In the genomic region with DNA sequence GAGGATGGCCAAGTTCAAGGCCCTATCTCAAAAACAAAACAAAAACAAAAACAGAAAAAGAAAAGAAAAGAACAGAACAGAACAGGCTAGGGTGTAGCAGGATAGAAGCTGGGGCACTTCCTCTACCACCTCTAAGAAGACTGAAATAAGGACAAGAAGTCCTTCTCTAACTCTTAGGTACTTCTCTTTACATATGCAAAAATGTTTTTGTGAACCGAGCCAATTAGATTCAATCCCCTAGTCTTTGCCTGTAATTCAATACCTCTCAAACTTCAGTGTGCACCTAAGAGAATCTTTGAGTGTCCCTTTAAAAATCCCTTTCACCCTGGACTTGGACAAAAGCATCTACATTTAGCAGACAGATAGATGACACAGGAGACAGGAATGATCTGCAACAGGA, we compare ENCODE assay signal across 11 mouse cellular contexts. TPM values are rescaled to one million over a fixed set of nuclear protein-coding genes. Genes with fewer than 3 reads are reported as not detected.
A peak's percentile ranks its signal among the peaks of the same experiment; 100 is the strongest.
DNase-seq lines count a peak whose midpoint lies in the region; ATAC-seq lines count a peak whose summit lies in the region.
"Had no signal": no experiment of that assay in that cellular context is flagged by ENCODE, and none has a peak within 500 bp of the region (broad histone marks: within the 10 kb centered on the region; RNA-seq: fewer than 3 reads in every experiment).

No protein-coding gene starts in this region.

- H3K36me3 ChIP-seq in embryonic facial prominence, embryonic 12.5 days: no peaks in the 10 kb centered on the region
- H3K36me3 ChIP-seq in hindbrain, embryonic 12.5 days: no peaks in the 10 kb centered on the region
- no peaks in the 10 kb centered on the region for H3K36me3 ChIP-seq in midbrain, embryonic 15.5 days (replicated peaks)

- H3K9me3 ChIP-seq in embryonic facial prominence, embryonic 12.5 days: no peaks in the 10 kb centered on the region
- no peaks in the 10 kb centered on the region for H3K9me3 ChIP-seq in hindbrain, embryonic 12.5 days (replicated peaks)
- H3K9me3 ChIP-seq in midbrain, embryonic 15.5 days: no peaks in the 10 kb centered on the region

- no peak for ATAC-seq in embryonic facial prominence, embryonic 12.5 days (ENCODE audit: insufficient number of reproducible peaks, insufficient read depth, low FRiP score, low TSS enrichment)
- no peak for ATAC-seq in hindbrain, embryonic 12.5 days (ENCODE audit: low FRiP score)
- no peak for ATAC-seq in midbrain, embryonic 15.5 days (replicated peaks)

- DNase-seq in ES-CJ7 (ENCODE audit: low read depth, low spot score): peak; percentile 31
- DNase-seq in kidney, adult 18-20 months: no peak
- DNase-seq in spleen, adult 18-20 months: no peak
- no peak for DNase-seq in adrenal gland, adult 8-10 months
- DNase-seq: lung, adult 18-20 months; retina, postnatal 1 day; thymus, postnatal 36 days had no signal

- H3K4me1 ChIP-seq in embryonic facial prominence, embryonic 12.5 days: peaks cover 14% of the 10 kb centered on the region
- peaks cover 19% of the 10 kb centered on the region for H3K4me1 ChIP-seq in hindbrain, embryonic 12.5 days
- peaks cover 35% of the 10 kb centered on the region for H3K4me1 ChIP-seq in midbrain, embryonic 15.5 days

- no peak overlapping the region for H3K9ac ChIP-seq in embryonic facial prominence, embryonic 12.5 days
- peak overlapping the region; percentile 44; the same call in 1 of the 2 replicates for H3K9ac ChIP-seq in hindbrain, embryonic 12.5 days
- peak overlapping the region; percentile 29; the same call in 1 of the 2 replicates for H3K9ac ChIP-seq in midbrain, embryonic 15.5 days

- H3K4me3 ChIP-seq in embryonic facial prominence, embryonic 12.5 days: peak overlapping the region; percentile 10; the same call in 1 of the 2 replicates
- peak overlapping the region; percentile 96 for H3K4me3 ChIP-seq in hindbrain, embryonic 12.5 days
- peak overlapping the region; percentile 92 for H3K4me3 ChIP-seq in midbrain, embryonic 15.5 days
- H3K4me3 ChIP-seq: megakaryocyte, embryonic 14.5 days had no signal

- H3K27ac ChIP-seq in embryonic facial prominence, embryonic 12.5 days: no peak overlapping the region
- no peak overlapping the region for H3K27ac ChIP-seq in hindbrain, embryonic 12.5 days
- H3K27ac ChIP-seq in midbrain, embryonic 15.5 days: no peak overlapping the region

- no peaks in the 10 kb centered on the region for H3K27me3 ChIP-seq in embryonic facial prominence, embryonic 12.5 days
- no peaks in the 10 kb centered on the region for H3K27me3 ChIP-seq in hindbrain, embryonic 12.5 days
- H3K27me3 ChIP-seq in midbrain, embryonic 15.5 days (replicated peaks): no peaks in the 10 kb centered on the region

- 33% methylated on average over 1 of the region's 1 CpGs for WGBS in embryonic facial prominence, embryonic 12.5 days
- WGBS in hindbrain, embryonic 12.5 days: 34% methylated on average over 1 of the region's 1 CpGs
- 11% methylated on average over 1 of the region's 1 CpGs for WGBS in midbrain, embryonic 15.5 days

- H3K4me2 ChIP-seq in embryonic facial prominence, embryonic 12.5 days (replicated peaks): peak overlapping the region; percentile 53
- peak overlapping the region; percentile 56 for H3K4me2 ChIP-seq in hindbrain, embryonic 12.5 days (replicated peaks)
- H3K4me2 ChIP-seq in midbrain, embryonic 15.5 days: peak overlapping the region; percentile 50

RNA-seq across cellular contexts. Expression of gene Chn1, which starts 2.2 kb away (rescaled TPM):
- 31.5 and 35.0 TPM in 2 replicates for polyA plus RNA-seq in embryonic facial prominence, embryonic 12.5 days (2016; fragmentation: Nextera tagmentation; extraction: Ambion mirVana)
- polyA plus RNA-seq in hindbrain, embryonic 12.5 days (2016; fragmentation: Nextera tagmentation; extraction: Ambion mirVana): 91.3 and 93.8 TPM in 2 replicates
- 102 and 108 TPM in 2 replicates for polyA plus RNA-seq in midbrain, embryonic 15.5 days (2015; fragmentation: Nextera tagmentation; extraction: Ambion mirVana)
- 10 to 100 TPM; 14.9 to 20.4 (median 16.5) TPM for total RNA-seq in adrenal gland, adult 8-10 months (2022)

Comparison
In these comparisons a context has a peak if more than half of its experiments do, and no peak if none do; other contexts are left out.
1. H3K4me3 ChIP-seq: peak in every context shown above with its lines; median percentile 96 in hindbrain, embryonic 12.5 days; 92 in midbrain, embryonic 15.5 days; 10 in embryonic facial prominence, embryonic 12.5 days.